Mouse (Mus musculus) hindbrain, embryonic 15.5 days (tissue): ENCODE measurements around the gene Naa20. TPM values are rescaled to one million over a fixed set of nuclear protein-coding genes. Genes with fewer than 3 reads are reported as not detected.

Experiments
- ATAC-seq: fragments of 200-750 bp; cut with Nextera tagmentation; 2 replicates; pipeline ENCODE4 v1.8.0; 2017; ENCODE audit warnings: low read depth, moderate number of reproducible peaks, moderate TSS enrichment; ENCODE audit not compliant: low FRiP score
- H3K27ac ChIP-seq: fragments of 300-500 bp; sonication (generic); replicated peaks from 2 replicates; pipeline ENCODE4 v1.5.1; 2015; ENCODE audit warnings: mild to moderate bottlenecking, inconsistent platforms
- H3K27me3 ChIP-seq: fragments of 300-500 bp; sonication (generic); 2 replicates; pipeline ENCODE4 v1.6.1; 2015; ENCODE audit warnings: control low read depth, inconsistent platforms
- H3K36me3 ChIP-seq: fragments of 300-500 bp; sonication (generic); 2 replicates; pipeline ENCODE4 v1.6.1; 2015; ENCODE audit warnings: control low read depth, inconsistent platforms
- H3K4me1 ChIP-seq: fragments of 300-500 bp; sonication (generic); replicated peaks from 2 replicates; pipeline ENCODE4 v1.6.1; 2015; ENCODE audit warnings: control low read depth, inconsistent platforms
- H3K4me2 ChIP-seq: fragments of 300-500 bp; sonication (generic); 2 replicates; pipeline ENCODE4 v1.6.1; 2015; ENCODE audit warnings: moderate library complexity, mild to moderate bottlenecking, inconsistent platforms
- H3K4me3 ChIP-seq: fragments of 300-500 bp; sonication (generic); 2 replicates; pipeline ENCODE4 v1.5.1; 2015; ENCODE audit warnings: mild to moderate bottlenecking, inconsistent platforms
- H3K9ac ChIP-seq: fragments of 300-500 bp; sonication (generic); 2 replicates; pipeline ENCODE4 v1.6.1; 2015; ENCODE audit warnings: inconsistent platforms
- H3K9me3 ChIP-seq: fragments of 300-500 bp; sonication (generic); 2 replicates; pipeline ENCODE4 v1.6.1; 2016; ENCODE audit warnings: control low read depth, inconsistent platforms
- WGBS: fragments of 180-500 bp; shearing (Covaris S2); methylation state at CpG from one replicate; pipeline ENCODE4 v1.1.7; 2015; 5-methylcytosine and 5-hydroxymethylcytosine counted together
- polyA plus RNA-seq: library from polyadenylated mRNA; unstranded; fragments of >200 nt; fragmentation: Nextera tagmentation; extraction: Ambion mirVana; gene quantifications from 2 replicates; pipeline ENCODE4 v1.2.1, GENCODE M21; 2015

Gene Naa20
- polyA plus RNA-seq, 1 experiment from 2014 or later: 126 TPM

DNA sequence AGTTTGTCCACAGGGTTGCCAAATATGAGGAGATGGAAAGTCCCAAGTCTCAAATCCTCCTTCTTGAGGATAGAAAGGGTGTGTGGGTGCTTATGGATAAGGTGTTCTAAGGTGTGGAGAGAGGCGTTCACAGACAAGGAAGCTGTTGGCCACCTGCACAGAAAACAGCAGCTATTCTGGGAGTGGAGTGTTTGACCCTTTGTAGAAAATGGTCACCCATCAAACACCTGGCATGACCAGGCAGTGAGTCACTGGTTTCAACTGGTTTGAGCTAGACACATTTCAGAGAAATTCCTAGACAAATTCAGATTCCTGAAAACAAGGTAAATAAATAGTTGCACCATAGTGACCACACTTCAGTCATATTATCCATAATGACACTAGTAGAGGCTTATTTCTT lies 29.8 kb upstream of the Naa20 start:
- Histone ChIP-seq H3K27me3 (no peaks in the 10 kb centered on the region), H3K4me2 (no peak overlapping the region), H3K36me3 (peaks cover 5% of the 10 kb centered on the region), H3K9me3 (no peaks in the 10 kb centered on the region), H3K4me3 (no peak overlapping the region), H3K27ac (no peak overlapping the region), H3K4me1 (no peaks in the 10 kb centered on the region), H3K9ac (no peak overlapping the region)
- WGBS: 91% methylated on average over 1 of the region's 1 CpGs
- no peak for ATAC-seq

DNA sequence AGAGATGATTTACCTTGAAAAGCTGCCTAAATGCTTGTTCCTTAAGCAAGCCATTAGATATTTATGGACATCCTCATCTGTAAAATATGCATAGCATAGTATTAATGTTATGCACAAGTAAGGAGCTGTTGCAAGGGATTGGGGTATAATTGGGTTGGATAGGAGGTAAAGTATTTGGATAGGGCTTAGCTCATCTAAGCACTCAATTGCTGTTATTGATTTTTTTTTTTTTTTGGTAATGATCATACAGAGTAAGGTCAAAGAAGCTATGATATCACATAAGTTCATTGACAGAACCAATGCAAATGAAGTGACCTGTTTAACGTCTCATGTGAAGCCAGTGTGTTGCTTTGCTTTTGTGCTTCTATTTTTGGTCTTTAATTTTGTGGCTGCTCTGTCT lies 27.9 kb upstream of the Naa20 start:
- Histone ChIP-seq H3K4me3 (no peak overlapping the region), H3K27me3 (no peaks in the 10 kb centered on the region), H3K27ac (no peak overlapping the region), H3K9me3 (no peaks in the 10 kb centered on the region), H3K9ac (no peak overlapping the region), H3K4me2 (no peak overlapping the region), H3K4me1 (no peaks in the 10 kb centered on the region), H3K36me3 (peaks cover 12% of the 10 kb centered on the region)
- ATAC-seq: no peak
- 76% methylated on average over 1 of the region's 1 CpGs for WGBS

DNA sequence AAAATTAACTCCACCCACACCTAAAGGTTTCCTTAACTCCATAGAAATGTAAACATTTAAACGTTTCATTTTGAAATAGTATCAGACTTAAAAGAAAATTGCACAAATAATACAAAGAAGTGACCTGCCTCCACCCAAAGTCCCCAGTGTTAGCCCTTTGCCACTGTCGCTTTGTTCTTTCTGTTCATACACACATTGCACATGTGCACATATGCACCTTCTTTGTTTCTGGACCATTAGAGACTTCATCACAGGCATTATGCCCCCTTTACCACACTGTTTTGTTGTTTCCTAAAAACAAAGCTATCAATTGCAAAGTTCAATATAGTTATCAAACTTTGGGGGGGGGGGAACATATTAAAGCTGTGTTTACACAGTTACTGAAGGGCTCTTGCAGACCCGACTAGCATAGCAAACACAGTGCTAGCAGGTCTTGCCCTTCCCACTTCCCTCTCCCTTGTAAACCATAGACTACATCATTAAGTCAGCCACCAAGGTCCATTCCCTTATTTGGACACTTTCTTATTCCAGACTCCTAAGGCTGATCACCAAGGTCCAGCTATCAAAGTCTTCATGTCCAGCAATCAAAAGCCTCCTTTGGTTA lies 26.9 kb upstream of the Naa20 start:
- H3K27me3 ChIP-seq: no peaks in the 10 kb centered on the region
- no peak overlapping the region for H3K27ac ChIP-seq
- no peak overlapping the region for H3K9ac ChIP-seq
- H3K36me3 ChIP-seq: peaks cover 19% of the 10 kb centered on the region
- no peak for ATAC-seq
- H3K4me2 ChIP-seq: no peak overlapping the region
- H3K4me3 ChIP-seq: no peak overlapping the region
- H3K4me1 ChIP-seq: no peaks in the 10 kb centered on the region
- H3K9me3 ChIP-seq: no peaks in the 10 kb centered on the region
- 75% methylated on average over 3 of the region's 3 CpGs for WGBS

DNA sequence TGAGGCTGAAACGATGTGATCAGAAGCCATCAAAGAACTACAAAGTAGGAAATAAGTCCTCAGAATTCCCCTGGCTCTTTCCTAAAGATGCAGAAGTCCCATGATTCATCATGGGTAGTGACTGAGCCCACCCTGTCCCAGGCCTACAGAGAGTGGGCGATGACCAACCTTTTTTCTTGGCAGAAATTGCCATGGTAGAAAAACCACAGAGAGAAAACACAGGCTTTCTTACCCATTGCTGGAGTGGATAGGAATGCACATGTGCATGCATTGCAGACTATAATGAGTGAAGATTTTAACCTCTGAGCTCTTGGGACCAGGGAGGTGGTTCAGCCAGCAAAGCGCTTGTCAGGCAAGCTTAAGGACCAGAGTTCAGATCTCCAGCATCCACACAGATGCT lies 24.7 kb upstream of the Naa20 start:
- Histone ChIP-seq H3K4me2 (no peak overlapping the region), H3K9me3 (no peaks in the 10 kb centered on the region), H3K27me3 (no peaks in the 10 kb centered on the region), H3K4me3 (no peak overlapping the region), H3K36me3 (peaks cover 19% of the 10 kb centered on the region), H3K27ac (no peak overlapping the region), H3K4me1 (no peaks in the 10 kb centered on the region), H3K9ac (no peak overlapping the region)
- no peak for ATAC-seq
- 89% methylated on average over 3 of the region's 3 CpGs for WGBS

DNA sequence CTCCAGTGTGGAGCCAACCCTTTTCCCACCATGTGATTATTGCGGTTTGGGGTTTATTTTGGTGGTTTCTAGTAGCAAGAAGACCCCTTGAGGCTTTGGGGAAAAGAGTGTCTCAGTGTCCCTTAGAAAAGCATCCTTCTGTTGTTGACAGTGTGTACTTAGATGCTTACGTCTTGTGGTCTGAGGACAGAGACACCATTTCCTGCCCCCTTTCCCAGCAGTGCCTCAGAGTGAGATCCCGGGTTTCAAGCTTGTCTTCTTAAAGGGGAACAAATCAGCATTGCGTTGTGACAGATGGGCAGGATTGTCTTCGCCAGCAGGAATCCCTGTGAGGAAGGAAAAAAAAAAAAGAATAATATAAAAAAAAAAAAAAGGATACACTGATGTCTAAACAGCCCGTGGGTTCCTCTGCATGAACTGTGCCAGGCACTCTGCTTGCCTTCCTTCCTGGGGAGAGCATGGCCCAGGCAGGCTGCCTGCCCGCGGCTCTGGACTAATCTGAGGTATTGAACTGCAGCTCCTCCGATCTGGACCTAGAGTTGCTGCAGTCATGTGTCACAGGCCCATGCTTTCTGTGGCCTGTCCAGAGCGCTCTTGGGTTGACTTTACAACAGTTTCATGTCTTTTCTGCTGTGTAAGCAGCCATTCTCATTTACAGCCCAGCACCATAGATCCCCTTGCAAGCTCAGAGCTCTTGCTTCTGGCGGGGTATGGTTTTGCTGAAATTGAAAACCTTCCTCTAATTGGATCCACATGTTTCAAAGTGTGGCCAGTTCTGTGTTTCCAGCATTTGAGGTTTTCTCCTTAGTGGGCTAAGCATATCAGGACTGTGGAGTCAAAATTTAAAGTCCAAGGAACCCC lies 20.8 kb upstream of the Naa20 start:
- Histone ChIP-seq H3K27ac (no peak overlapping the region; the same call in 1 of the 2 replicates), H3K9ac (no peak overlapping the region), H3K27me3 (no peaks in the 10 kb centered on the region), H3K36me3 (peaks cover 26% of the 10 kb centered on the region), H3K4me2 (no peak overlapping the region), H3K4me1 (no peaks in the 10 kb centered on the region), H3K4me3 (no peak overlapping the region), H3K9me3 (no peaks in the 10 kb centered on the region)
- 59% methylated on average over 11 of the region's 11 CpGs for WGBS
- no peak for ATAC-seq

DNA sequence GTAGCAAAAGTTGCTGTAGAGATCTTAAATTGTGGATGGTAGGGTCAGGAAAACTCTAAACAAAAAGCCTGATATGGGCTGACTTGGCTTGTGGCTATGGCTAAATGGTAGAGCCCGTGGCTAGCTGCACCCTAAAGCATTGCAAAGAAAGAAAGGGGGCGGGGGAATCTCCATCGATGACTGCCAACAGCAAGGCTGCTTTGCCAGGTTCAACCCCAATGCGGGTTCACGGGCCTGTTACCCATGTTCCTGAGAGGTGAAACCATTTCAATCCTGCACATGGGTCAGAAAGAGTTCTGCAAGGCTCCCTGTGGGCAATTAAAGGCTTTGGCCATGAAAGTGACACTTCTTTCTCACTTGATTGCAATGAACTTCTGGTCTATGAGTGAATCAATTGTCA lies 20.0 kb upstream of the Naa20 start:
- Histone ChIP-seq H3K36me3 (peaks cover 22% of the 10 kb centered on the region), H3K4me2 (no peak overlapping the region), H3K4me1 (no peaks in the 10 kb centered on the region), H3K9me3 (no peaks in the 10 kb centered on the region), H3K27me3 (no peaks in the 10 kb centered on the region), H3K4me3 (no peak overlapping the region), H3K27ac (no peak overlapping the region), H3K9ac (no peak overlapping the region)
- ATAC-seq: no peak
- whole genome bisulfite sequencing: 82% methylated on average over 5 of the region's 5 CpGs

DNA sequence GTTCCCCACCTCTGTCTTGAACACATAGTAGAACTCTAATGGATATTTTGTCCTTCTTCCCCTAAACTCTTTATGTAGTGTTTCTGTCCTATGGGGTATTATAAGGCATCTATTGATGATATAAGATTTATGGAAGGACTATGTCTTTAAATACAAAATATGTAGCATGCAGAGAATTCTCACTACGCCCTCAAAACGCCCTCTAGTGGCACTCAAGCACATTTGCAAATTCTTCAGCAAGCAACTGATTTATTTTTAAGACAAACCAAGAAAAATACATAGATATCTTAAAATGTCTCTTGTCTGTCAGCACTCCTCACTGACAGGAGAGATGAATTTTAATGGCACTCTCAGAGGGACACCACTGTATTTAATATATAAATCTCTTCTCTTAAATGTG lies 19.5 kb upstream of the Naa20 start:
- peaks cover 18% of the 10 kb centered on the region for H3K36me3 ChIP-seq
- WGBS: 26% methylated on average over 2 of the region's 2 CpGs
- ATAC-seq: no peak
- no peaks in the 10 kb centered on the region for H3K4me1 ChIP-seq
- H3K4me3 ChIP-seq: no peak overlapping the region
- no peaks in the 10 kb centered on the region for H3K9me3 ChIP-seq
- H3K4me2 ChIP-seq: no peak overlapping the region
- no peaks in the 10 kb centered on the region for H3K27me3 ChIP-seq
- H3K27ac ChIP-seq: no peak overlapping the region
- H3K9ac ChIP-seq: no peak overlapping the region

DNA sequence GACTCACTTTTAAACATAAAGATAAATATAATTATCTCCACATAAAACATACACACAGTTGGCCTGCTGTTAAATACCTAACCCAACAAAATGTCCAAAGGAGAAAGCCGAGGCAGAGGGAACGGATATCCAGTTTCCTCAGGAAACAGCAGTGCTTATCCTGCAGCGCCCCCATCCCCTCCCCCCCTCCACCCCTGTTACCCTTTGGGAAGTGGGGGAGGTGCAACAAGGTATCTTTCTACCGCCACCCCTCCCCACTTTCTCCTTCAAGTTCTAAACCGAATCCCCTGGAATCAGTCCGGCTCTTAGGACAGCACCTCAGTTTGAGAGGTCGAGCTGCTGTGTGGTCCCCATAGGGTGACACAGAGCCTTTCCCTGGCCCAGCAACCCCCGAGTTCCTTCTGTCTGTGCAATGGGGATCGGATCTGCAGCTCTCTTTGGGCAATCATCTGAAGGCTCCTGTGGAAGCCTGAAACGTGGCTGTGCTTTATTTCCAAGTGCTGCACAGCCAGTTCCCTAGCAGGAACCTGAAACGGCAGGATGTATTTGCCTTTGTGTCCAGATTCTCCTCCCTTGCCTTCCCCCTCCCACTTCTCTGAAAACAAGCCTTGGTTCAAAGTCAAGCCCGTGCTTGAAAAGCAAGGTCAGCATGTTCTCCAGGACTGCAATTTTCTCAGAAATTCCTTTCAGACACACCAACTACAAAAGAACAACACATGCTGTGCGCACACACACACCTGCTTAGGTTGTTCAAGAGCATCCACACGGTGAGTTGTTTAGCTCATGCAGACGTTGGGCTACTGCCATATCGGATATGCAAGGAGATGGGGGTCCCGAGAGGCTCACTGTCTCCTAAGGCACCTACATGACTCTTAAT lies 17.6 kb upstream of the Naa20 start:
- H3K4me2 ChIP-seq: no peak overlapping the region
- H3K9ac ChIP-seq: no peak overlapping the region

DNA sequence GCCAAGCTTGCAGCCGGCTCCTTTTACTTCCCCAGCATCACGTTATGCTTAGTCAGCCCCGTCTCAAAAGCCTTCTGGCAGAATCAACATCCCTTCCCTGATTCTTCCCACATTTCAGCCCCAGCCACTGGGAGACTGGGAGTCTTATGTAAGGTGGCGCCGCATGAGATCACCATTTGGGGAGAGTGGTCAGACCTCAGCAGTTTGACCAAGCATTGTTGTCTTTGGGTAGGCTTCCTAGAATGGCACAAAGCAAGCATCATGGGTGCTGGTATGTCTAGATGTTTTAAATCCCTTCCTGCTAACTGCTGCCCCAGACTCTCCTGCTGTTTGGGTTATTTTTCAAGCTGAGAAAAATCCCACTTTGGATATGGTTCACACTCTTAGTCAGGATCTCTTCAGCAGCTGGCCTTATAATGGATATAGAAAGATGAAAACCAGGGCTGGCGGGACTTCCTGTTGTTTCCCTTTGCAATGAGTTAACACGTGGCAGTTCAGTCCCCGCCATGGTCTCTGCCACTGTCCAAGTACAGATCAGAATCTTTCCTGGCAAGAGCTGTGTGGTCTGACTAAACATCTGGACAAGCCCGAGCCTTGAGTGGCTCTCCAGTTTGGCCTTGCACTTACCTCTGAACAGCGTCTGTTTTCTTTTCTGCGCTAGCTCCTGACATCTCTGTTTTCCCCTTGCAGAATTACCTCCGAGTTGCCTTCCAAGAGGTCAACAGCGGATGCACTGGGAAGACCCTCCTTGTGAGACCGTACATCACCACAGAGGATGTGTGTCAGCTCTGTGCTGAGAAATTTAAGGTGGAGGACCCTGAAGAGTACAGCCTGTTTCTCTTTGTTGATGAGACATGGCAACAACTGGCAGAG lies 16.8 kb upstream of the Naa20 start:
- Histone ChIP-seq H3K4me3 (no peak overlapping the region), H3K9ac (no peak overlapping the region), H3K27me3 (no peaks in the 10 kb centered on the region), H3K9me3 (no peaks in the 10 kb centered on the region), H3K4me1 (no peaks in the 10 kb centered on the region), H3K4me2 (no peak overlapping the region), H3K27ac (peak overlapping the region; percentile 32; the same call in 1 of the 2 replicates), H3K36me3 (peaks cover 7% of the 10 kb centered on the region)
- WGBS: 75% methylated on average over 14 of the region's 14 CpGs
- ATAC-seq: no peak

More for the DNA sequence above, 17.6 kb upstream of the Naa20 start:
- H3K36me3 ChIP-seq: peaks cover 11% of the 10 kb centered on the region
- no peaks in the 10 kb centered on the region for H3K27me3 ChIP-seq
- WGBS: 53% methylated on average over 17 of the region's 17 CpGs
- H3K4me3 ChIP-seq: no peak overlapping the region
- H3K9me3 ChIP-seq: no peaks in the 10 kb centered on the region
- no peaks in the 10 kb centered on the region for H3K4me1 ChIP-seq
- no peak for ATAC-seq
- H3K27ac ChIP-seq: peak overlapping the region; percentile 51

DNA sequence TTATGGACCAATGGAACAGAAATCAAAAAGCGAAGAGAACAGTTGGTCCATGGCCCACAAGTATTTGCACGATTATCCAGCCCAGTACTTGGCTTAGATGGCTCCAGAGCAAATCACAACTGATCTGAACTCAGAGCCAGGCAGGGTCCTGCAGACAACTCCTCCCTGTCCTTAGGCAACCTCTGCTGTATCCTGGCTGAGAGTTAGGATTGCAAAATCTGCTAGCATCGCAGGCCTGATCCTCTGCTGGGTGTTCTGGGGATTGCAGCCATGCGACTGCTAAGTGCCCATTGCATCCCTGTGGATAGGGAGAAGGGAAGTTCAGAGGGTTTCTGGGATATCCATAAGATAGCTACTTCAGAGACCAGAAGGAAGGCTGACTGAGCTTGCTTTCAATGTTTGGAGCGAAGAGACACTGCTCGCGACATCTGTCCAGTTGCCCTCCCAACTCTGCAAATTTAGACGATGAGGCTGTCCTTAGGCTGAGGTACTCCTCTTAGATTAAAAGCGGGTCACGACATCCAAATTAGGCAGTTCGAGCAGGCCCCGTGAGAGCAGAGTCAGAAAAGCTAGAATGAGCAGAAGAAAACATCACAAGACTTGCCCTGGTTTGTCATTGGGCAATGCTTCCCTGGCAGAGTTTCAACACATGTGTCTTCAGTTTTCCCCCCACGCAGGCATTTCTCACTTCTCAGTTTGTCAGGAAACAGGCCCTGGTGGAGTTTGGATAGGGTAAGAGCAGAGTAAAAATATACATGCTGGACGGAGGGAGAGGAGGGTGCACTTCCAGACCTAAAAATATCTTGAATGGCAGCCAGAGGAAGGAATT lies 13.7 kb upstream of the Naa20 start:
- H3K9ac ChIP-seq: no peak overlapping the region
- no peaks in the 10 kb centered on the region for H3K27me3 ChIP-seq
- no peak overlapping the region for H3K4me3 ChIP-seq
- H3K4me2 ChIP-seq: no peak overlapping the region
- no peak overlapping the region for H3K27ac ChIP-seq
- no peaks in the 10 kb centered on the region for H3K4me1 ChIP-seq
- peak; percentile 21; the same call in 1 of the 2 replicates for ATAC-seq
- 72% methylated on average over 14 of the region's 14 CpGs for WGBS
- H3K9me3 ChIP-seq: no peaks in the 10 kb centered on the region
- H3K36me3 ChIP-seq: peaks cover 7% of the 10 kb centered on the region
